In the genomic region with DNA sequence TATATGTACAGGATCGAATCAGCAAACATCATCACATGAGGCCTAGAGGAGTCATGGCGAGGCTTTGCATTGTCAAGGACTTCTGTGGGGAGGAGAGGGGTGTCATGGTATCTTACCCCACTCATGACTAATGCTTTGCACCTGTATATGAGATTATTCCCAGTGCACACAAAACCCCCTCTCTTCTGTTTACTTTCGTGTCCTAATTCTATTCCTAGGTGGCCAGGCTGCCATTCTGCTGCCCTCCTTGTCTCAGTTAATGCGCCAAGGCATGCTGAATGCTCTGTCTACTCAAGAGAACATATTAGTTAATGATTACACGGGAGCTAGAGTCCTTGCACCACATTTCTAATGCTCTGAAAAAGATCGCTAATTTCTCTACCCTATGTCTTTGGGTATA, we compare ENCODE assay signal across 27 mouse cellular contexts.
DNase-seq lines count a peak whose midpoint lies in the region; ATAC-seq and TF ChIP-seq lines count a peak whose summit lies in the region.
"Had no signal": no experiment of that assay in that cellular context is flagged by ENCODE, and none has a peak within 500 bp of the region (broad histone marks: within the 10 kb centered on the region; RNA-seq: fewer than 3 reads in every experiment).

No protein-coding gene starts in this region.

- no peaks in the 10 kb centered on the region for H3K9me3 ChIP-seq in stomach, postnatal 0 days (ENCODE audit: control insufficient read depth, low read length)
- H3K9me3 ChIP-seq: embryonic facial prominence, embryonic 10.5 days; limb, embryonic 12.5 days; megakaryocyte, embryonic 14.5 days; neural tube, embryonic 12.5 days had no signal

- H3K36me3 ChIP-seq in stomach, postnatal 0 days (ENCODE audit: control insufficient read depth, insufficient read depth, low read length) = no peaks in the 10 kb centered on the region
- H3K36me3 ChIP-seq: embryonic facial prominence, embryonic 10.5 days; limb, embryonic 12.5 days; neural tube, embryonic 12.5 days had no signal

- H3K27me3 ChIP-seq in stomach, postnatal 0 days (ENCODE audit: control insufficient read depth, insufficient read depth, low read length) = no peaks in the 10 kb centered on the region
- H3K27me3 ChIP-seq: limb, embryonic 12.5 days; megakaryocyte, embryonic 14.5 days; neural tube, embryonic 12.5 days had no signal

- peak; percentile 53; the same call in 1 of the 2 replicates for ATAC-seq in stomach, postnatal 0 days (ENCODE audit: low FRiP score, low TSS enrichment)
- ATAC-seq: forebrain, postnatal 0 days; liver, postnatal 0 days had no signal

- no peak overlapping the region for H3K4me3 ChIP-seq in stomach, postnatal 0 days (ENCODE audit: low read depth, low read length)
- H3K4me3 ChIP-seq: embryonic facial prominence, embryonic 10.5 days; layer of hippocampus, adult 2 months; limb, embryonic 12.5 days; megakaryocyte, embryonic 14.5 days; neural tube, embryonic 12.5 days had no signal

- DNase-seq in kidney, adult 8-10 months = peak; percentile 24 to 41
- DNase-seq in kidney, adult 18-20 months = no peak
- DNase-seq in lung, postnatal 36 days = peak; percentile 31
- no peak for DNase-seq in lung, postnatal 4 days
- peak; percentile 41 for DNase-seq in kidney, postnatal 14 days
- DNase-seq in stomach, postnatal 0 days (ENCODE audit: low spot score) = peak; percentile 46
- no peak for DNase-seq in spleen, postnatal 10 days (ENCODE audit: low spot score in 2 of 2)
- DNase-seq in B cell, adult 2 months = no peak
- DNase-seq: adrenal gland, adult 2 months; cerebellum, adult 11 months; cerebellum, postnatal 10 days; forebrain, postnatal 0 days; gastrocnemius, postnatal 14 days; heart, adult 11 months; heart, postnatal 10 days; liver, postnatal 0 days; midbrain, embryonic 14.5 days; retina, postnatal 1 day; right cerebral cortex, postnatal 25 days; spleen, adult 18-20 months had no signal

- 47% methylated on average over 6 of the region's 6 CpGs for WGBS in stomach, postnatal 0 days

- no peaks in the 10 kb centered on the region for H3K4me1 ChIP-seq in stomach, postnatal 0 days (replicated peaks; ENCODE audit: control insufficient read depth, insufficient read depth)
- H3K4me1 ChIP-seq: neural tube, embryonic 12.5 days had no signal

- no peak overlapping the region for H3K4me2 ChIP-seq in stomach, postnatal 0 days (replicated peaks; ENCODE audit: low read depth)
- H3K4me2 ChIP-seq: heart, embryonic 11.5 days; limb, embryonic 12.5 days; liver, embryonic 11.5 days; neural tube, embryonic 12.5 days had no signal

- H3K9ac ChIP-seq in stomach, postnatal 0 days (ENCODE audit: low read length) = no peak overlapping the region
- H3K9ac ChIP-seq: forebrain, postnatal 0 days; limb, embryonic 12.5 days; liver, postnatal 0 days; neural tube, embryonic 12.5 days had no signal

- no peak for TF ChIP-seq CTCF in stomach, postnatal 0 days (IDR thresholded peaks at IDR 0.05; ENCODE audit: low read depth)

- H3K27ac ChIP-seq in stomach, postnatal 0 days (replicated peaks) = no peak overlapping the region
- H3K27ac ChIP-seq: embryonic facial prominence, embryonic 10.5 days; layer of hippocampus, adult 2 months; limb, embryonic 12.5 days; neural tube, embryonic 12.5 days had no signal

- TF ChIP-seq EP300 in stomach, postnatal 0 days (optimal IDR thresholded peaks at IDR 0.05) = no peak

Comparison
In these comparisons a context has a peak if more than half of its experiments do, and no peak if none do; other contexts are left out.
1. DNase-seq: peak in kidney, adult 8-10 months (2 of 2), lung, postnatal 36 days (single experiment), kidney, postnatal 14 days (single experiment) and stomach, postnatal 0 days (single experiment); none in kidney, adult 18-20 months (single experiment), lung, postnatal 4 days (0 of 2), spleen, postnatal 10 days (0 of 2) and B cell, adult 2 months (0 of 2).